Mouse (Mus musculus): ENCODE measurements around the gene Cpe.

The Cpe gene

DNA sequence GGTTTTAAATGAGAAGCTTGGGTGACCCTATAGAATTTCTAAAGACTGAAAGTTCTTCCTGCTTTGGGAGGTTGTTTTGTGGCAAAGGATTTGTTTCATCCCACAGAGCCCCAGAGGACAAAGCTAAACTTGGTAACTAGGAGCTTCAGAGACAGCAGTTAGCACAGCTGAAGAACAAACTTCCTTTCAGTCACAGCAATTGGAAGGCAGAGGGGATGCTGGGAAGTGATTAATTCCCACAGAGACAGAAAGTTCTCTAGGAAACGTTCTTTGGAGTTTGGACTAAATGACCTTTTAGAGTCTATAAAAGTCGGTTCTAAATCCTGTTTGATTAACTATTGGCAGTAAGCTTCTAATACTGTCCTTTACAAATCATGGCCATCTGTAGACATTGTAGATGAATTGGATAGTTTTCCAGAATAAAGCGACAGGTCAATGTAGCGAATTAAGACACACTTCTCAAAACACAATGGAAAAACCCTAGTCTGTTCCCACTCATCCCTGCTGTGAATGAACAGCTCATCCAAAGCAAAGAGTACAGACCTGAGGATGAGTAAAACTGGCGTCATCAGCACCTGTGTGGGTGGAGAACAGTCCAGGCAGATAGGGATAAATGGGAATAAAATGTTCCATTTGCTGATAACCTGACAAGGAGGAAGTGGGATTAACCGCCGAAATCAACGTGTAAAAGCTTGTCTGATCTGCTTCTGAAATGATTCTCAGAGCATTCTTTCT is 58.6 kb downstream of the Cpe start:
- DNase-seq (ENCODE audit: extremely low spot score, low read depth, low spot score) = no peak

DNA sequence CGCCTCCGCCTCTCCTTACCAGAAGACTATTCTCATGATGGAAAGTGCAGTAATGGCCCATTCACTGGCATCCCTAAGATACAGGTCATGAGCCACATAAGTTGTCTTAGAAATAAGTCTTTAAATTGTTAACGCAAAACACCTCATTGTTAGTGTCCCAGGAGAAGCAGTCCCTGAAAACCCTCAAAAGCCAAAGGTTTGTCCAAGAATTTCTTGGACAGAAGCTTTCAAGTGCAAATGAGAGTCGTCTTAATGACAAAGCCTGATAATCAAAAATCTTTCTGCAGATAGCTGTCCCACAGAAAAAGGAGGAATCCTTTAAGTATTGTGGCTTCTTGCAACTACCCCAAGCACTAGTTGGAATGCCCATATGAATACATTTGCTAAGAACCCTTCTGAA is 60.7 kb downstream of the Cpe start:
- no peak for DNase-seq (ENCODE audit: extremely low spot score, low read depth, low spot score)

DNA sequence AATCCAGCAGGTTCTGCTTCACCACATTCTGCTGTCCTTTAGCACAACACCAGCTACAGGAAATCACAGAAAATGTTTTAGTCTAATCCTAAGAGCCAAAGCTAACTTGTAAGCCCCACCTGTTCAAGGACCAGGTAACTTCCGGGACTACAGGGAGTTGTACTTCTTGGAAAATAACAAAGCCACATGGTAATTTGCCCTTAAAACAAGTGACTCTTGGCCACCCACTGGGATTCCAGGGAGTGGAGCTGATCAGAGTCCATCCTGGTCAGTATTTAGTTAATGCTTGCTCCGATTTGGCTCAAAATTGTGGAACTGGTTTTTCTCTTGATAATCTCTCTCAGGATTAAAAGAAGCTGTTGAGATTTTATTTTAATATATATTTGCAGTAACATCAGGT is 61.1 kb downstream of the Cpe start:
- DNase-seq (ENCODE audit: extremely low spot score, low read depth, low spot score) = no peak

DNA sequence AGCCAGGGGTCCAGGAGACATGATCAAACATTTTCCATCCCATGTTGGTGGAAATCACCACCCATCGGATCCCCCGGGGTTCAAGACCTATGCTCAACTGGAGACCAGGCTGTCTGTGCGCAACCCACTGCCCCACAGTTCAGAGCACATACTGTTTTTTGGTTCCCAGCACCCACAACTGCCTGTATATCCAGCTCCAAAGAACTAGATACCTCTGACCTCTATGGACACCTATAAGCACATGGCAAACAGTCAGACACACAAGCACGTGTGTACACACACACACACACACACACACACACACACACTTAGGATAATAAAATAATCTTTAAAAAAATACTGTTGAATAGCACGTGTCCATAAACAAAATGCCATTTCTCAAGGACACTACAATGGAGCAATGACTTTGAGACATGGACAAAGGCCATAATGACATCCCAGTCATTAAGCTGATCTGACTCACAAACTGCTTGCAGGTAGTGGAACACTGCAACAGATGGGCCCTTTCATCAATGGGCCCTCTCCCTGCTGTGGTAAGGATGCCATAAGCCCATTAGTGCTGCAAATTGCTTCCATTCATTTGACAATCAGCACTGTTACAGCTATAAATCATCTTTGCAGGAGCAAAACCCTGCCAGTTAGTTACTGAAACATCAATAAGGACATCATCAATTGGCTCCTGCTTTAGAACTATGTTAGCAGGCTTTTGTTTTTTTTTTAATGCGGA is 63.7 kb downstream of the Cpe start:
- DNase-seq (ENCODE audit: extremely low spot score, low read depth, low spot score) = no peak

DNA sequence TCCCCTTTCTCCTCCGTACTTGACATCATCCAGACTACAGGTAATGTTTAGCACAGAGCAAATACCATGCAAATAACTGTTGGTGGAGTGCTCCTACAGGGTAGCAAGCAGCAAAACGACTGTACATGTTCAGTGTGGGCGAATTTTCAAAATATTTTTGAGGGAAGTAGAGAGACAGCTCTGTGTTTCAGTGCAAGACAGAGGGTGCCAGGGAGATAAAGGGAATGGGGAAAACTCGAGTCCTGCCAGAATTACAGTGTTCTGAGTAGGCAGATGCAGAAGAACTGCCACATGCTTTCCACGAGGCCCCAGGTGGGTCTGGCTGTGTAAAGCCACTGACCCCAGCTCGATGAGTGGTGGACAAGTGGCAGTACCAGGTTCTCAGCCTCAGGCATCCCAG is 64.8 kb downstream of the Cpe start:
- no peak for DNase-seq (ENCODE audit: extremely low spot score, low read depth, low spot score)

DNA sequence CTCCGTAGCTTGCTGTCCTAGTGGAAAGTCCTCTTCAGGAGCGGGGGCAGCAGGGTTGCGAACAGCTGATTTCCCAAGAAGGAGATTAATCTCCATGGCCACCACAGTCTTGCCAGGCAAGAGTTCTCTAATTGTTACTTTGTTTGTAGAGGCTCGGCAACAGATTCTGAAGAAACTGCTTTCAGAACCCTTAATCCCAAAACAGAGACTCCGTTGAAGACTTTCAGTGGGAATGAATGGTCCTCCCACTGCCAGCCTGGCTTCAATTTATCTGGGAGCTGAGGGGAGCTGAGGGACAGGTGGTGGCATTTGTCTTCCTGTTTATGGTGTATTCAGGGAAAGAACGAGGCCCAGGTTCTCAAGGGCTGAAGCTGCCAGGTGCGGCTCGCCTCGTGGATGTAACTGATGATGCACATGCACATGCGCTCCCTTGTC is 68.2 kb downstream of the Cpe start:
- no peak for DNase-seq (ENCODE audit: extremely low spot score, low read depth, low spot score)

DNA sequence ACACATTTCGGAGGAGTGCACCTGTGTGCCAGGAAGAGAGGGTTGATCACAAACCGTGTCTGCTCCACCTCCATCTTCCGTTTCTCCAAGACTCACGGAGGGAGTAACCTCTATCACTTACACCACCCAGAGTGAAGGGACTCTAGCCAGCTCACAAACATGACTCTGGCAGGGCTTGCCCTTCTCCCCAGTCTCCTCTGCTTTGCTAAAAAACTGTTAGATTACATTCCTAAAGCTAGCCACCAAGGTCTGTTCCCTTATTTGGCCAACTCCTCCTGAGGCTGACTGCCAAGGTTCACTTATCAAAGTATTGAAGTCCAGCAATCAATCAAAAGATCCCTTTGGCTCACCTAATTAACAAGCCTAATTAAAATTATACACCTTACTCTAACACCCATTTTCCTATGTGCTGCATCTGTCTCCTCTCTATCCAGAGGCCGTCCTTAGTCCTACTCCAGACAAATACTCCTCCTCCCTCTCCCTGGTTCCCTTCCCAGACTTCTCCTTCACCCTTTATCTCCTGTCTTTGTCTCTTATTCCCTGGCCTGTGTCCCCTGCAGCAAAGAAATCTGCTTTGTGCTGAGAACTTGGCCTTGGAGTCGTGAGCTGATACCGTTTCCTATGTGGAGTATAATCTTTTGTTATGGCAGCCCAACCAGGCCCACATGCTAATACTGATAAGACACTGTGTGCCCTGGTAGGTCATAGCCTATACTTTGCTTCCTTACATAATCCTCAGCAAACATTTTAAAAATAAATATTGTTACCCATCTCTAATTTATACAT is 72.3 kb downstream of the Cpe start:
- no peak for DNase-seq (ENCODE audit: extremely low spot score, low read depth, low spot score)

DNA sequence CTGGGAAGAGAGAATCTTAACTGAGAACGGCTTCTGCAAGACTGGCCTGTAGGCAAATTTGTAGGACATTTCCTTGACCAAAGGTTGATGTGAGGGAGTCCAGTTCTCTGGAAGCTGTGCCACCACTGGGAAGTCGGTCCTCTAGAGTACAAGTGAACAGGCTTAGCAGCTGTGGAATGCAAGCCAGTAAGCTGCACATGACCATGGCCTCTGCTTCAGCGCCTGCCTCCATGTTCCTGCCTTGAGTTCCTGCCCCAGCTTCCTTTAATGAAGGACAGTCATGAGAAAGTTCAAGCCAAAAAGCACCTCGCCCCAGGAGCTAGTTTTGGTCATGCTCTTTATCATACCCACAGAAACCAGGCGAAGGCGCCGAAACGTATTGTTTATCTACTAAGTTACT is 73.2 kb downstream of the Cpe start:
- no peak for DNase-seq (ENCODE audit: extremely low spot score, low read depth, low spot score)

DNA sequence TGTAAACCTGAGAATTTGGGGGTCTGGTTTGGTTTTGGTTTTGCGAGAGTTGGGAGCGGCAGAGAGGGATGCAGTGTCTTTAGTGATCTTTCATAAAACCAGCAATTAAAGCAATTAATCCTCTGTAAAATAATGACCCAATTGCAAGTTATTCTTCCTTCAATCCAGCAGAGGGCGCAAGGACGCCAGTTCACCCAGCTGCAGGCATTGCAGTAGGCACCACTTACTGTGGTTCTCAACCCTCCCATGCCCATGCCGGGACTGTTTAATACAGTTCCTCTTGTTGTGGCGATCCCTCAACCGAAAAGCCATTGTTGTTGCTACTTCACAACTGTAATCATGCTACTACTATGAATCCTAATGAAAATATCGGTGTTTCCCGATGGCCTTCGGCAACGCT is 74.2 kb downstream of the Cpe start:
- no peak for DNase-seq (ENCODE audit: extremely low spot score, low read depth, low spot score)

DNA sequence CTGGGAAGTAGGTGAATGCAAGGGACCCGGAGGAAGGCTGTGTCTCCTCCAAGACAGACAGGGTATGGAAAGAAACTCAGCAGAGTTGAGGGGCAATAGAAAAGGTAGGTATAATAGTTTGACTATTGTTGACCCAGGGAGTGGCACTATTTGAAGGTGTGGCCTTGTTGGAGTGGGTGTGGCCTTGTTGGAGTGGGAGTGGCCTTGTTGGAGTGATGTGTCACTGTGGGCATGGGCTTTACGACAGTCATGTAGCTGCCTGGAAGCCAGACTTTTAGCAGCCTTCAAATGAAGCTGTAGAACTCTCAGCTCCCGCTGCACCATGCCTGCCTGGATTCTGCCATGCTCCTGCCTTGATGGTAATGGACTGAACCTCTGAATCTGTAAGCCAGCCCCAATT is 76.3 kb downstream of the Cpe start:
- no peak for DNase-seq (ENCODE audit: extremely low spot score, low read depth, low spot score)

DNA sequence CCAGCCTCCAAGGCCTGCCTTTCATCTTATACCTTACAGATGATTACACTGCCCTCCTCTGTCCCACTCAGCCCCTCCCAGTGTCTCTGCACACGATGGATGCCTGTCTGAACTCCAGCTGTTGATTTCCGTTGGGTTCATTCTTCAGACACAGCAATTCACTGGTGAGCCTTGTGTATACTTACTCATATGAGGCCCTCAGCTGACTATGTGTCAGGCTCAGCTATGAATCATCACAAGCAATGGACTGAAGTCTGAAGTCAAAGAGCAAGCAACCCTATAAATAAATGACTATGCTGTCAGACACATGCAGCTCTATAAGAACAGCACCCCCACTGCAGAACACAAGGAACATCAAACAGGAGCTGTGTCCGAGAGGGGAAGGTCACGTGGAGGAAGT is 77.4 kb downstream of the Cpe start:
- DNase-seq (ENCODE audit: extremely low spot score, low read depth, low spot score) = no peak

DNA sequence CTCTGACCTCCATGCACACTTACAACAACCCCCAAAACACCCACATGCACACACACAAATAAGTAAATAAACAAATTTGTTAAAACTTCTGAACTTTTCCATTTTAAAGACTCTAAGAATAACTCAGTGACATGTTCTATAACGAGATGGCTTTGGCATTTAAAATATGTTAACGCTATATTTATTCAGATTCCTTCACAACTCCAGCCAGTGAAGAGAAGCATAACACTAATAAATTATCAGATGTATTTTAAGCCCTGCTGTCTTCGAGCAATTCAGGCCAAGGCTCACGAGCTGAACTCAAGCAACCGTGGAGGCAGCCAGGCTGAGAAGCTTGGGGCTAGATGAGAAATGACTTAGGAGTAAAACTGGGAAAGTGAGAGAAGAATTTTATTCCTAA is 79.2 kb downstream of the Cpe start:
- DNase-seq (ENCODE audit: extremely low spot score, low read depth, low spot score) = no peak

DNA sequence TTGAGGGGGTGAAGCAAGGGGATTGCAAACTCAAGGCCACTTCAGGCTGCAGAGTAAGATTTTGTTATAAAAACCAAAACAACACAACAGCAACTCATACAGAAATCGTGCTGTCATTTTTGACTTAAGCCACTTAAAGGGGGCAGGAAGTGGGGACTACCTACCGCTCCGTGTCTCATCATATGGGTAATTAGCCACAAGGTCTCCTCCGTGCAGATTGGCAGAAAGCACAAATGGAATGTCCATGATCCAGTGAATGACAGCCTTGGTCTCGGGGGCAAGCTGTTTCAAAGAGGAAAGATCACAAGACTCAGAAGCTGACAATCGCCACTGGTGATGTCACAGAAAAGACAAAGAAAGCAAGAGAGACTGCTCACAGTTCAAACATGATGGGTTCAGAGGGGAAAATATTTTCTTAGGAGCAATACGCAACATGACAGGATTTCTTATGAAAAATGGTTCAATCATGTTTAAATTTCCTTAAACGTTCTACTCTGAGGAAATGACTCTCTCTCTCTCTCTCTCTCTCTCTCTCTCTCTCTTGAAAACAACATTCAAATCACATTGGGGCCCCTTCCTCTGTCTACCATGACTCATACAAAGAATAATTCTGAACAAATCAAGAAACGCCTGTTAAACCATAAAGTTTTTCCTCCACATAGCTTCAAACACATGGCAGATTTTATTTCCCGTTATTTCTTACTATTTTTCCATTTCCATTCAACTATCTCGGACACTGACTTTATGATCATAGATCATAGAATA is 81.5 kb downstream of the Cpe start:
- no peak for DNase-seq (ENCODE audit: extremely low spot score, low read depth, low spot score)

DNA sequence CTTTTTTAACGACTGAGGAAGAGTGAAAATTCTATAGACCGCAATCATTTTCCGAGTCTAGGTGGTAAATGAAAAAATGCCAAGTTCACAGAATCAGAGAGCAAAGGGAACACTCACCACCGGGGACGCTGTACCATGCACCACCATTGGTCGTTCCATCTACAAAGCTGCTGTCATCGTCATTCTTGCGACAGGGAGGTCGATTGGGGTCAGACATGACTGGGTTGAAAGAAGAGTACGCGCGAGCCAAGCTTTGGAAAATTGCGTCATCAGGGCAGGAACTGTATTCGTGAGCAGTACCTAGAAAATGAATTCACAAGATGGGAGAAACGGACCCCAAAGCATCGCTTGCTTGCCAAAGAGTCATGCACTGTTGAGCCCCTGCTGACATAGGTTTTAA is 83.9 kb downstream of the Cpe start:
- no peak for DNase-seq (ENCODE audit: extremely low spot score, low read depth, low spot score)

DNA sequence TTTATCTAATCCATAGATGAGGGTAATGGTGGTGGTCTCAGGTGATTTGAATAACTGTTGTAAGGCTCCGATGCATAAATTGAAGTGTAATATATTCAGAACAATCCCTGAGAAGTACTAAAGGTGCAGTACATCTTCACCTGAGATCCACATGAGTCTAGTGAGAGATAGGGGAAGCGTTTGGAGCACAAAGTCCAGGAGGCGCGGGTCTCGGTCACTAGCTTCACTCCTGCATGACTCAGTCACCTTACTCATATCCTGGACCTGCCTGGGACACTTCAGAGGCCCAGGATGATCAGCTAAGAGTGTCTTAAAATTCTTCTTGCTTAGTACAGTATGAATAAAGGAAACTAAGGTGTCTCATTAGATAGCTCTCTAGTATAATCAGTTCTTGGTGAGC is 86.8 kb downstream of the Cpe start:
- DNase-seq (ENCODE audit: extremely low spot score, low read depth, low spot score) = no peak

DNA sequence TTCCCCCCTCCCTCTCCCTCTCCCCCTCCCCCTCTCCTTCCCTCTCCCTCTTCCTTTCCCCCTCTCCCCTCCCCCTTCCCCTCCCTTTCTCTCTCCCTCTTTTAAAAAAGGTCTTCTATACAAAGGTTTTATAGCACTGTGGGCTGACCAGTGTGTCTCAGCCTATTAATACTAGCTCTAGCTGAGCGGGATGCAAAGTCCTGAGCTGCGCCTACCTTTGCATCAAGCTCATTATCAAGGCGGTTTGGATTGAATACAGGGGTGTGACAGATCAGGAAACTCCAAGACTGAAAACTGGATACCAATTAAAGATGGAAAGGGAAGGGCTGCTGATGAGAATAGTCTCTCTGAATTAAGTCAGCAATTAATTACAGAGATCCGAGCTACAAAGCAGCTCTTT is 94.6 kb downstream of the Cpe start:
- no peak for DNase-seq (ENCODE audit: extremely low spot score, low read depth, low spot score)

DNA sequence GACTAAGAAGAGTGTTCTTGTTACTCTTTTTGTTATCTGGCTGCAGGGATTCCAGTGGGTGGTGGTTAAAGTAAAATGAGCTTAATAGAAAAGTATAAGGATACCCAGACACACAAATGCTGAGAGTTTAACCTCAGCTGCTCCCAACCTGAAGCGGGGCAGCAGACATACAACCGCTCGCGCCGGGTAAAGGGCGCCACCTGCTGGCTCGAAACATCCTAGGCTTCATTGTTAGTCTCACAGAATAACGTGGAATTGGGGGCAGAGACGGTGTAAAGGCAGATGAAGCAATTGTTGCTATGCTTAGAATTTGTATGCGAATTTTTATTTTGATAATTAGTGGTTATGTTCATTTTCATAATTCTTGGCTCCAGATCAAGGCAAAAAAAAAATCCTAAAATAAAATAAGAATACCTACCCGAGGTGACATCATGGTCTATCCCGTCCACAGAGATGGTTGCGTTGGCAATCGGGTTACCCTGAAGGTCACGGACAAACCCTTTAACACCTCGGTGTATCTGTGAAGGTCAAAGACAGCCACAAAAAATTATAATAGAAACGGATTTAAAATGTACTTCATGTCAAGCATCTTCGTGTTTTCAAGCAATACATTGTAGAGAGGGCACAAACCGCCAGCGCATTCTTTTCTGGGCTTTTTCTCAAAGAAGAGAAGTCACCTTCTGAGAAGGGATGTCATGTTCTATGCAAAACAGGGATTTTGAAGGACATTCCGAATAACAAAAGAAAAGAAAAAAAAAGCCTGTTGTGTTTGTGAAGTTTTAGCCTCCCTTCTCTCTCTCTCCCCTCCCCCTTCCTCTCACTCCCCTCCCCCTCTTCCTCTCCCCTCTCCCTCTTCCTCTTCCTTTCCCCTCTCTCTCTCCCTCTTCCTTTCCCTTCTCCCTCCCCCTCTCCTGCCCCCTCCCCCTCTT is 95.5 kb downstream of the Cpe start:
- DNase-seq (ENCODE audit: extremely low spot score, low read depth, low spot score) = peak; percentile 44

DNA sequence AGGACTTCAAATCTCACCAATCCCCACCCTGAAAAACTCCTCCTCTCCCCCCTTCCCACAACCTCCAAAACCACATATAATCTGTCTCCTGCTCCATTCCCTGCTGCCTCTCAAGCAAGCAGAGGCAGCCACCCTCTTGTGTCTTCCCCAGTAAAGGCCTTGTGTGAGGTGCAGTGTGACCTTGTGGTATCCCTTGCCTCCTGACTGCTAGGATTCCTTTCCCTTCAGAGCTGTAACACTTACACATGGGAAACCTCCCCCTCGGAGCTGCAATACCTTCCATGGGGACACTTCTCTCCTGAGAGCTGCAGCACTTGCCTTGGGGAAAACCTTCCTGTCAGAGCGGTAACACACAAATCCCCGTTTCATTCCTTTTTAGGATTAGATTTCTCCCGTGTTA is 96.5 kb downstream of the Cpe start:
- no peak for DNase-seq (ENCODE audit: extremely low spot score, low read depth, low spot score)

DNA sequence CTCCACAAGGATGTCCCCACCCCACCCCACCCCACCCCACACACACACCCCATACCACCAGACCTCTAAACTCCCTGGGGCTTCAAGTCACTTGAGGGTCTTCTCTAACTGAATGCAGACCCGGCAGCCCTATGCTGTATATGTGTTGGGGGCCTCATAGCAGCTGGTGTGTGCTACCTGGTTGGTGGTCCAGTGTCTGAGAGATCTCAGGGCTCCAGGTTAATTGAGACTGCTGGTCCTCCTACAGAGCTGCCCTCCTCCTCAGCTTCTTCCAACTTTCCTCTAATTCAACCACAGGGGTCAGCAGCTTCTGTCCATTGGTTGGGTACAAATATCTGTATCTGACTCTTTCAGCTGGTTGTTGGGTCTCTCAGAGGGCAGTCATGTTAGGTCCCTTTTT is 102.4 kb downstream of the Cpe start:
- DNase-seq (ENCODE audit: extremely low spot score, low read depth, low spot score) = no peak

DNA sequence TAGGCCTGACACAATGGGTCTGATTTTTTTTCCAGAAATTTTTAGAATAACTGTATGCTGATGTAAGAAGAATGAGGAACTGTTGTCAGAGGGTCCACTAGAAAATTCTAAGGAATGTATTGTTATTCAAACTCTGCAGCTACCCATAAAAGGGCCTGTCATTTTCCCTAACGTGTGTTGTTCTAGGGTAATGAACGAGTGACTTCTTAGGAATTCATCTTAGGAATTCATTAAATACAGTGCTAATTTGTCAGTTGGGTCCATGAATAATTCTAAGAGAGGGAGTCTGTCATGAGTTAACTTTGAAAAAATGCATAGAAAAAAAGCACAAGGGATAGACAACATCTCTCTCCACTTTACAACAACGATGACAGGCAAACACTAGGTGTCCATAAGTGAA is 110.0 kb downstream of the Cpe start:
- no peak for DNase-seq (ENCODE audit: extremely low spot score, low read depth, low spot score)

Data from hindlimb bud, embryonic 11.5 days (tissue).